Mouse (Mus musculus): ENCODE data around the gene Lnpk. TPM values are rescaled to one million over a fixed set of nuclear protein-coding genes. Genes with fewer than 3 reads are reported as not detected.

The Lnpk gene
- polyA plus RNA-seq, 1 experiment, result 56.1 TPM

GRCm38 (mm10) chr2:74604011-74604410, 24.8 kb upstream of the Lnpk start:
- no peak overlapping the region for H3K4me3 ChIP-seq (ENCODE audit: control insufficient read depth, low read depth, low read length)
- H3K4me1 ChIP-seq (ENCODE audit: control insufficient read depth, insufficient read depth, low read length), result no peaks in the 10 kb centered on the region
- no peaks in the 10 kb centered on the region for H3K27me3 ChIP-seq (ENCODE audit: control insufficient read depth, insufficient read depth, low read length)
- TF ChIP-seq POLR2A (IDR thresholded peaks at IDR 0.05; ENCODE audit: control insufficient read depth, low read depth, low read length) (no peak), CTCF (IDR thresholded peaks at IDR 0.05; ENCODE audit: control insufficient read depth, insufficient read depth, insufficient replicate concordance, low read depth, low read length) (no peak)
- no peak overlapping the region for H3K27ac ChIP-seq (ENCODE audit: control insufficient read depth, insufficient read depth, low read depth, low read length)
- H3K36me3 ChIP-seq (ENCODE audit: control insufficient read depth, insufficient read depth, low read length), result no peaks in the 10 kb centered on the region

- no peak overlapping the region for H3K4me3 ChIP-seq (ENCODE audit: control insufficient read depth, low read depth, low read length)
- H3K4me1 ChIP-seq (ENCODE audit: control insufficient read depth, insufficient read depth, low read length), result no peaks in the 10 kb centered on the region
- H3K27me3 ChIP-seq (ENCODE audit: control insufficient read depth, insufficient read depth, low read length), result no peaks in the 10 kb centered on the region
- H3K36me3 ChIP-seq (ENCODE audit: control insufficient read depth, insufficient read depth, low read length), result no peaks in the 10 kb centered on the region
- no peak for TF ChIP-seq POLR2A (IDR thresholded peaks at IDR 0.05; ENCODE audit: control insufficient read depth, low read depth, low read length)
- TF ChIP-seq CTCF (IDR thresholded peaks at IDR 0.05; ENCODE audit: control insufficient read depth, insufficient read depth, insufficient replicate concordance, low read depth, low read length), result no peak
- H3K27ac ChIP-seq (ENCODE audit: control insufficient read depth, insufficient read depth, low read depth, low read length), result no peak overlapping the region
Observed at GRCm38 (mm10) chr2:74602483-74602882, 23.2 kb upstream of the Lnpk start.

- Histone ChIP-seq H3K4me1 (ENCODE audit: control insufficient read depth, insufficient read depth, low read length) (no peaks in the 10 kb centered on the region), H3K4me3 (ENCODE audit: control insufficient read depth, low read depth, low read length) (no peak overlapping the region), H3K27me3 (ENCODE audit: control insufficient read depth, insufficient read depth, low read length) (no peaks in the 10 kb centered on the region), H3K27ac (ENCODE audit: control insufficient read depth, insufficient read depth, low read depth, low read length) (no peak overlapping the region), H3K36me3 (ENCODE audit: control insufficient read depth, insufficient read depth, low read length) (no peaks in the 10 kb centered on the region)
- TF ChIP-seq CTCF (IDR thresholded peaks at IDR 0.05; ENCODE audit: control insufficient read depth, insufficient read depth, insufficient replicate concordance, low read depth, low read length) (no peak), POLR2A (IDR thresholded peaks at IDR 0.05; ENCODE audit: control insufficient read depth, low read depth, low read length) (no peak)
Observed at GRCm38 (mm10) chr2:74597169-74597568, 17.9 kb upstream of the Lnpk start.

DNA sequence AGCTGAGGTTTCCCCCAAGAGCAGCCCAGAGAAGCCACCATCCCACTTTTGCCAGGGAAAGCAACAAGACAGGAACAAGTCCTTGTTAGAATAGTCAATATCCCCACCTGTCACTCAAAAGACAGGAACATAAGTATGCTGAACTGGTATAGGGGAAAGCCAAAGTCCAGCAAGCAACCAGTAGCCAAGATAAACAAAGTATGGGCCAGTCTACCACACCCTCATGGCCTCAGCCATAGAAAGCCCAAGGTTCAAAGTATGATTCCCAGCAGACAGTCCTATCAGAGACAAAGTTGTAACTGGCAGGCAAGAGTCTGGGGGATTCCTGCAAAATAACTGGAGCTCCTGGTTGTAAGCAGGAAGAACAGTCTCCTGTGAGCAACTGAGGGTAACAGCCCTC, 16.9 kb upstream of the Lnpk start:
- TF ChIP-seq CTCF (IDR thresholded peaks at IDR 0.05; ENCODE audit: control insufficient read depth, insufficient read depth, insufficient replicate concordance, low read depth, low read length) (no peak), POLR2A (IDR thresholded peaks at IDR 0.05; ENCODE audit: control insufficient read depth, low read depth, low read length) (no peak)
- Histone ChIP-seq H3K36me3 (ENCODE audit: control insufficient read depth, insufficient read depth, low read length) (no peaks in the 10 kb centered on the region), H3K4me1 (ENCODE audit: control insufficient read depth, insufficient read depth, low read length) (no peaks in the 10 kb centered on the region), H3K27ac (ENCODE audit: control insufficient read depth, insufficient read depth, low read depth, low read length) (no peak overlapping the region), H3K27me3 (ENCODE audit: control insufficient read depth, insufficient read depth, low read length) (no peaks in the 10 kb centered on the region), H3K4me3 (ENCODE audit: control insufficient read depth, low read depth, low read length) (no peak overlapping the region)

- H3K27ac ChIP-seq (ENCODE audit: control insufficient read depth, insufficient read depth, low read depth, low read length), result peak overlapping the region; percentile 99
- H3K27me3 ChIP-seq (ENCODE audit: control insufficient read depth, insufficient read depth, low read length), result no peaks in the 10 kb centered on the region
Observed at GRCm38 (mm10) chr2:74578146-74578842, 941 bp downstream of the Lnpk start.

GRCm38 (mm10) chr2:74570390-74570789, 8.8 kb downstream of the Lnpk start:
- H3K4me3 ChIP-seq (ENCODE audit: control insufficient read depth, low read depth, low read length), result no peak overlapping the region
- TF ChIP-seq POLR2A (IDR thresholded peaks at IDR 0.05; ENCODE audit: control insufficient read depth, low read depth, low read length) (no peak), CTCF (IDR thresholded peaks at IDR 0.05; ENCODE audit: control insufficient read depth, insufficient read depth, insufficient replicate concordance, low read depth, low read length) (no peak)
- H3K4me1 ChIP-seq (ENCODE audit: control insufficient read depth, insufficient read depth, low read length), result no peaks in the 10 kb centered on the region

More at GRCm38 (mm10) chr2:74578146-74578842, 941 bp downstream of the Lnpk start:
- Histone ChIP-seq H3K4me1 (ENCODE audit: control insufficient read depth, insufficient read depth, low read length) (no peaks in the 10 kb centered on the region), H3K4me3 (ENCODE audit: control insufficient read depth, low read depth, low read length) (peak overlapping the region; percentile 88), H3K36me3 (ENCODE audit: control insufficient read depth, insufficient read depth, low read length) (no peaks in the 10 kb centered on the region)
- TF ChIP-seq CTCF (IDR thresholded peaks at IDR 0.05; ENCODE audit: control insufficient read depth, insufficient read depth, insufficient replicate concordance, low read depth, low read length) (no peak), POLR2A (IDR thresholded peaks at IDR 0.05; ENCODE audit: control insufficient read depth, low read depth, low read length) (peak; percentile 63; the same call in 1 of the 2 replicates)

GRCm38 (mm10) chr2:74559822-74560221, 19.4 kb downstream of the Lnpk start:
- Histone ChIP-seq H3K27ac (ENCODE audit: control insufficient read depth, insufficient read depth, low read depth, low read length) (no peak overlapping the region), H3K4me1 (ENCODE audit: control insufficient read depth, insufficient read depth, low read length) (peaks cover 2% of the 10 kb centered on the region; the same call in 1 of the 2 replicates), H3K27me3 (ENCODE audit: control insufficient read depth, insufficient read depth, low read length) (no peaks in the 10 kb centered on the region), H3K36me3 (ENCODE audit: control insufficient read depth, insufficient read depth, low read length) (no peaks in the 10 kb centered on the region; the same call in 1 of the 2 replicates), H3K4me3 (ENCODE audit: control insufficient read depth, low read depth, low read length) (no peak overlapping the region)
- TF ChIP-seq CTCF (IDR thresholded peaks at IDR 0.05; ENCODE audit: control insufficient read depth, insufficient read depth, insufficient replicate concordance, low read depth, low read length), result no peak
- no peak for TF ChIP-seq POLR2A (IDR thresholded peaks at IDR 0.05; ENCODE audit: control insufficient read depth, low read depth, low read length)

More at GRCm38 (mm10) chr2:74570390-74570789, 8.8 kb downstream of the Lnpk start:
- H3K27me3 ChIP-seq (ENCODE audit: control insufficient read depth, insufficient read depth, low read length), result no peaks in the 10 kb centered on the region
- no peaks in the 10 kb centered on the region for H3K36me3 ChIP-seq (ENCODE audit: control insufficient read depth, insufficient read depth, low read length)
- no peak overlapping the region for H3K27ac ChIP-seq (ENCODE audit: control insufficient read depth, insufficient read depth, low read depth, low read length)
